Mouse (Mus musculus) forebrain, embryonic 13.5 days (tissue): ENCODE data around the gene Saa3. TPM values are rescaled to one million over a fixed set of nuclear protein-coding genes. Genes with fewer than 3 reads are reported as not detected.
A peak's percentile ranks its signal among the peaks of the same experiment; 100 is the strongest.

Source experiments
- ATAC-seq: fragments of 200-750 bp; cut with Nextera tagmentation; 2 replicates; pipeline ENCODE4 v1.8.0; 2017
- H3K27ac ChIP-seq: fragments of 300-500 bp; sonication (generic); 2 replicates; pipeline ENCODE4 v1.5.1; 2015; ENCODE audit warnings: inconsistent platforms, mild to moderate bottlenecking, moderate library complexity
- H3K27me3 ChIP-seq: fragments of 300-500 bp; sonication (generic); 2 replicates; pipeline ENCODE4 v1.6.1; 2015; ENCODE audit warnings: mild to moderate bottlenecking, inconsistent platforms
- H3K36me3 ChIP-seq: fragments of 300-500 bp; sonication (generic); 2 replicates; pipeline ENCODE4 v1.6.1; 2015; ENCODE audit warnings: mild to moderate bottlenecking, inconsistent platforms; ENCODE audit not compliant: poor library complexity, severe bottlenecking
- H3K4me1 ChIP-seq: fragments of 300-500 bp; sonication (generic); 2 replicates; pipeline ENCODE4 v1.6.1; 2015; ENCODE audit warnings: inconsistent platforms
- H3K4me2 ChIP-seq: fragments of 300-500 bp; sonication (generic); 2 replicates; pipeline ENCODE4 v1.6.1; 2015; ENCODE audit warnings: inconsistent platforms, mild to moderate bottlenecking, moderate library complexity
- H3K4me3 ChIP-seq: fragments of 300-500 bp; sonication (generic); 2 replicates; pipeline ENCODE4 v1.5.1; 2015; ENCODE audit warnings: mild to moderate bottlenecking, inconsistent platforms
- H3K9ac ChIP-seq: fragments of 300-500 bp; sonication (generic); 2 replicates; pipeline ENCODE4 v1.6.1; 2015; ENCODE audit warnings: mild to moderate bottlenecking, inconsistent platforms
- H3K9me3 ChIP-seq: fragments of 300-500 bp; sonication (generic); replicated peaks from 2 replicates; pipeline ENCODE4 v1.6.1; 2016; ENCODE audit warnings: inconsistent platforms
- WGBS: fragments of 180-500 bp; shearing (Covaris S2); methylation state at CpG from one replicate; pipeline ENCODE4 v1.1.7; 2015; 5-methylcytosine and 5-hydroxymethylcytosine counted together
- polyA plus RNA-seq: library from polyadenylated mRNA; unstranded; fragments of >200 nt; fragmentation: Nextera tagmentation; extraction: Ambion mirVana; gene quantifications from 2 replicates; pipeline ENCODE4 v1.2.1, GENCODE M21; 2015

Saa3 gene
- polyA plus RNA-seq, 1 experiment from 2014 or later: 0.28 TPM

GRCm38 (mm10) chr7:46732458-46732857 is 17.0 kb upstream of the Saa3 start, which contains the start of gene Saa4:
Gene Saa4 (minus strand): TSS chr7:46732603.
- WGBS: 85% methylated on average over 4 of the region's 4 CpGs
- no peaks in the 10 kb centered on the region for H3K9me3 ChIP-seq
- H3K27me3 ChIP-seq: no peaks in the 10 kb centered on the region
- no peaks in the 10 kb centered on the region for H3K36me3 ChIP-seq
- H3K4me2 ChIP-seq: no peak within 1 kb of the TSS
- H3K9ac ChIP-seq: no peak within 1 kb of the TSS
- H3K4me1 ChIP-seq: no peaks in the 10 kb centered on the region
- no peak within 1 kb of the TSS for H3K27ac ChIP-seq
- ATAC-seq: no peak
- no peak within 1 kb of the TSS for H3K4me3 ChIP-seq

DNA sequence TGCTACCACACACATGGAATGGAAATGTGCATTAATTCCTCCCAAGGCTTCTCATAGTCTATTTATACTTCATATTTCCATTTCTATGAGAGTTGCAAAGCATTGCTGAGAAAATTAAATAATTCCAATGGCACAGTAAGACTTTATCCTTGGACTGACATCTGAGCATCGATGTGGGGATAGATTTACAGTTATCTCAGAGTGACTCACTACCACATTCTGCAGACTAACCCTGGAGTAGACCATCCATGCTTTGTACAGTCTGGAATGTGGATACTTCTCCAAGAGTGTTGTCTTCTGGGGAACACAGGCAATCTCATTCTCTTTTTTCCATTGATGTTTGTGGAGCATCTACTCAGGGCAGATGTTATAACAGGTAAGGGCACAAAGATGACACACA is 12.1 kb upstream of the Saa3 start:
- Histone ChIP-seq H3K4me1 (no peaks in the 10 kb centered on the region), H3K36me3 (no peaks in the 10 kb centered on the region), H3K4me2 (no peak overlapping the region), H3K27ac (no peak overlapping the region), H3K9me3 (no peaks in the 10 kb centered on the region), H3K9ac (no peak overlapping the region), H3K4me3 (no peak overlapping the region), H3K27me3 (no peaks in the 10 kb centered on the region; the same call in 1 of the 2 replicates)
- ATAC-seq: no peak
- 90% methylated on average over 1 of the region's 1 CpGs for WGBS

GRCm38 (mm10) chr7:46724396-46724795 is 8.9 kb upstream of the Saa3 start:
- H3K27ac ChIP-seq: no peak overlapping the region
- 74% methylated on average over 5 of the region's 5 CpGs for WGBS
- H3K4me1 ChIP-seq: no peaks in the 10 kb centered on the region
- no peak overlapping the region for H3K4me2 ChIP-seq
- H3K9ac ChIP-seq: no peak overlapping the region
- peaks cover 3% of the 10 kb centered on the region; the same call in 1 of the 2 replicates for H3K27me3 ChIP-seq
- H3K9me3 ChIP-seq: no peaks in the 10 kb centered on the region
- ATAC-seq: no peak
- no peaks in the 10 kb centered on the region for H3K36me3 ChIP-seq
- no peak overlapping the region for H3K4me3 ChIP-seq

- Histone ChIP-seq H3K4me1 (no peaks in the 10 kb centered on the region), H3K4me3 (no peak overlapping the region), H3K27ac (no peak overlapping the region), H3K4me2 (no peak overlapping the region), H3K36me3 (no peaks in the 10 kb centered on the region), H3K27me3 (peaks cover 3% of the 10 kb centered on the region; the same call in 1 of the 2 replicates), H3K9ac (no peak overlapping the region), H3K9me3 (no peaks in the 10 kb centered on the region)
- no peak for ATAC-seq
- 84% methylated on average over 3 of the region's 3 CpGs for WGBS
Observed at GRCm38 (mm10) chr7:46723849-46724248, 8.3 kb upstream of the Saa3 start.

GRCm38 (mm10) chr7:46723354-46723753 is 7.9 kb upstream of the Saa3 start:
- no peak overlapping the region for H3K27ac ChIP-seq
- no peak overlapping the region for H3K4me2 ChIP-seq
- H3K27me3 ChIP-seq: peaks cover 3% of the 10 kb centered on the region; the same call in 1 of the 2 replicates
- no peaks in the 10 kb centered on the region for H3K36me3 ChIP-seq
- H3K9ac ChIP-seq: no peak overlapping the region
- no peaks in the 10 kb centered on the region for H3K4me1 ChIP-seq
- 98% methylated on average over 6 of the region's 6 CpGs for WGBS
- ATAC-seq: no peak
- H3K9me3 ChIP-seq: no peaks in the 10 kb centered on the region
- H3K4me3 ChIP-seq: no peak overlapping the region

- 79% methylated on average over 9 of the region's 9 CpGs for WGBS
- no peaks in the 10 kb centered on the region for H3K36me3 ChIP-seq
- H3K27me3 ChIP-seq: peaks cover 3% of the 10 kb centered on the region; the same call in 1 of the 2 replicates
- no peaks in the 10 kb centered on the region for H3K4me1 ChIP-seq
- H3K27ac ChIP-seq: no peak overlapping the region
- ATAC-seq: no peak
- no peak overlapping the region for H3K4me3 ChIP-seq
- H3K9ac ChIP-seq: no peak overlapping the region
- H3K4me2 ChIP-seq: no peak overlapping the region
- no peaks in the 10 kb centered on the region for H3K9me3 ChIP-seq
Observed at GRCm38 (mm10) chr7:46720460-46720859, 5.0 kb upstream of the Saa3 start.

DNA sequence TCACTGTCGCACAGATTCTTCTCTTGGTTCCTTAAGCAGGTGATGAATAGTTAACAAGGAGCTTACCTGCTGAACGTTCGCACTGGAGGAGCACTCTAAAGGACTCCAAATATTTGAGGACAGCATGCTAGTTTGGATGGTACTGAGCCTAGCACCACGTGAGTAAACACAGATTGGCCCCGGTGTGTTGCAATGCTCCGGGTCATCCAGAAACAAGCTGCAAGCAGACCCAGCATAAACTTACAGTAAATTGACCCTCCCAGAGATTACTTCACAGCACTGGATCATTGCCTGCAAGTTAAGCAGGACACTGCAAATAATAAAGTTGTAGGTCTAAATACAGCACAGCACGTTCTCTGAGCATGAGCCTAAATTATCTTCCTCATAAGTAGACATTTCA is 4.0 kb upstream of the Saa3 start:
- no peak for ATAC-seq
- H3K27ac ChIP-seq: no peak overlapping the region
- H3K9ac ChIP-seq: no peak overlapping the region
- no peaks in the 10 kb centered on the region for H3K9me3 ChIP-seq
- H3K36me3 ChIP-seq: no peaks in the 10 kb centered on the region
- no peaks in the 10 kb centered on the region for H3K4me1 ChIP-seq
- no peak overlapping the region for H3K4me3 ChIP-seq
- H3K27me3 ChIP-seq: peaks cover 3% of the 10 kb centered on the region; the same call in 1 of the 2 replicates
- WGBS: 82% methylated on average over 7 of the region's 7 CpGs
- no peak overlapping the region for H3K4me2 ChIP-seq

DNA sequence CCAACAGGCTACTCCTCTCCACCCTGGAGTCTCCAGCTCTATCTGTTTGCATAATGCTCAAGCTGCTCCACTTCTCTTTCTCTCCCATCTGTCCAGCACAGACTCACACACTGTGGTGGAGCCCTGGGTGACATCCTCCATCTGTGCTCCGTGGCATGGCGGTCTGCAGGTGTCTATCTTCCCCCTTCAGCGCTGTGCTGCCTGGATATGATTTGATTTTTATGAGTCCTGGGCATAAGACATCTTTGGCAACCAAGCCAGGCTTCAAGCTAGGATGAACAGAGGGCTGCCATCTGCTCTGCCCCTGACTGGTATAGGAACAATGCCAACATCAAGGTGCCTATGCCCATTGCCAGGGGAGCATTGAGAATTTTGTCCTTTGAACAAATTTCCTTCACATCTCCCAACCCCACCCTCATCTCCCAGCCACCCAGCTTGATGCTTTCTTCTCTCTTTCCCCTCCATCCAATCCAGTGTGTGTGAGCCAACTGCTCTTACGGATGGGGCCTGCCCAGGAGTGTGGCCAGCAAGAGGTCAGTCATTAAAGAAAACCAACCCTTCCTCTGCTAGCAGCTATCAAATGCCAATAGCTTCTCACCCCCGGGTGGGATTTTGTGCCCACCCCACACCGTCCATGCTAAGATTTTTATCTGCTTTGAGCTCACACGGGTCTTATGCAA is 3.2 kb upstream of the Saa3 start:
- Histone ChIP-seq H3K9me3 (no peaks in the 10 kb centered on the region), H3K27ac (no peak overlapping the region), H3K27me3 (peaks cover 3% of the 10 kb centered on the region; the same call in 1 of the 2 replicates), H3K36me3 (no peaks in the 10 kb centered on the region), H3K4me2 (no peak overlapping the region), H3K4me3 (no peak overlapping the region), H3K4me1 (no peaks in the 10 kb centered on the region), H3K9ac (no peak overlapping the region)
- 83% methylated on average over 7 of the region's 7 CpGs for WGBS
- peak; percentile 91 for ATAC-seq

DNA sequence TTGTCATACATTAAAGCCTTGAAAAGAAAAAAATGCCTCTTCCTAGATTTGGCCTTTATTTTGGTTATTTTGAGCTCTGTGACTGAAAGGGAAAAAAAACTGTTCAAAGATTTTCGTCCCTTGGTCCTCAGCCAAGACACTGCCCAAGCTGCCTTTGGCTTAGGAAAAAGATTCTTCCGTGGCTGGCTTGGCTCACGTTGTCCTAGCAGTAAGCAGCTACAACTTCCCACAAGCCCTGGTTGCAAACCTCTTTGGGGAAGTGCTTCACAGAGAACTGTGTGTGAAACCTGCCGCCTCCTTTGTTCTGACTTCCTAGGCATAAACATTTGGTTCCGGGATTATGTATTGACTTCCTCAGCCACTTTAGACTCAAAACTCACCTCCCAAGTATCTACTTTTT is 1.4 kb upstream of the Saa3 start:
- H3K27me3 ChIP-seq: 0 out of 2 replicates have a peak, but pooled peaks cover 5% of the 10 kb centered on the region
- WGBS: 63% methylated on average over 5 of the region's 5 CpGs
- no peaks in the 10 kb centered on the region for H3K36me3 ChIP-seq
- no peak overlapping the region for H3K27ac ChIP-seq
- H3K9ac ChIP-seq: no peak overlapping the region
- H3K4me3 ChIP-seq: no peak overlapping the region
- no peak for ATAC-seq
- no peaks in the 10 kb centered on the region for H3K9me3 ChIP-seq
- no peak overlapping the region for H3K4me2 ChIP-seq
- H3K4me1 ChIP-seq: no peaks in the 10 kb centered on the region

- 35% methylated on average over 6 of the region's 6 CpGs for WGBS
- H3K4me3 ChIP-seq: no peak overlapping the region
- H3K4me1 ChIP-seq: peaks cover 3% of the 10 kb centered on the region
- no peaks in the 10 kb centered on the region for H3K36me3 ChIP-seq
- H3K9ac ChIP-seq: no peak overlapping the region
- H3K4me2 ChIP-seq: no peak overlapping the region
- no peaks in the 10 kb centered on the region for H3K9me3 ChIP-seq
- ATAC-seq: no peak
- no peak overlapping the region for H3K27ac ChIP-seq
- 0 out of 2 replicates have a peak, but pooled peaks cover 2% of the 10 kb centered on the region for H3K27me3 ChIP-seq
Observed at GRCm38 (mm10) chr7:46714518-46714917, 982 bp downstream of the Saa3 start.

GRCm38 (mm10) chr7:46712250-46712649 is 3.2 kb downstream of the Saa3 start:
- peaks cover 6% of the 10 kb centered on the region; the same call in 1 of the 2 replicates for H3K36me3 ChIP-seq
- H3K4me1 ChIP-seq: peaks cover 10% of the 10 kb centered on the region
- no peak for ATAC-seq
- 77% methylated on average over 6 of the region's 6 CpGs for WGBS
- no peak overlapping the region for H3K4me3 ChIP-seq
- no peak overlapping the region for H3K9ac ChIP-seq
- no peaks in the 10 kb centered on the region for H3K9me3 ChIP-seq
- no peak overlapping the region for H3K4me2 ChIP-seq
- H3K27ac ChIP-seq: no peak overlapping the region
- H3K27me3 ChIP-seq: 0 out of 2 replicates have a peak, but pooled peaks cover 2% of the 10 kb centered on the region

DNA sequence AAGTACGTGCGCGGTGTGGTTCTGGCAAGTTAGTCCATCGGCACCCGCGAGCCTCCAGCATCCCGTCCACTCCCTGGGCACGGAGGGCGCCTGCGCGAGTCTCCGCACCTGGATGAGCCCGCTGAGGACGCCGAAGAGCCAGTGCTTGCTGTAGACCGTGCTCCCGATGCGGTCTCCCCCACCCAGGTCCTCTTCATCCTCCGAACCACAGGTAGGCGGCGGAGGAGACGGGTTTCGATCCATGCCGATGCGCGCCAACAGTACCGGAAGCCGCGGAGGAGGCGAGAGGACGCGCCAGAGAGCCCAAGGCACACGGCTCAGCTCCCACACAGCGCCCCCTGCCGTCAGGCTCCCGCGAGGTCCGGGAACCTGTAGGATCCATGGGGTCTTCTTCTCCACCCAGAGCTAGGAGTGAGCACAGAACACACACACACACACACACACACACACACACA is 5.1 kb downstream of the Saa3 start, which contains the start of gene Saal1:
Gene Saal1 (minus strand): TSS at position 291 of the 455 bp plus-strand sequence.
- peak; percentile 97 for ATAC-seq
- peak within 1 kb of the TSS; percentile 72; the same call in 1 of the 2 replicates for H3K27ac ChIP-seq
- H3K4me1 ChIP-seq: peaks cover 10% of the 10 kb centered on the region
- peak within 1 kb of the TSS; percentile 95 for H3K9ac ChIP-seq
- 2% methylated on average over 38 of the region's 38 CpGs for WGBS
- H3K9me3 ChIP-seq: no peaks in the 10 kb centered on the region
- H3K4me3 ChIP-seq: peak within 1 kb of the TSS; percentile 82
- H3K27me3 ChIP-seq: 0 out of 2 replicates have a peak, but pooled peaks cover 2% of the 10 kb centered on the region
- peak within 1 kb of the TSS; percentile 62 for H3K4me2 ChIP-seq
- peaks cover 24% of the 10 kb centered on the region for H3K36me3 ChIP-seq
